Mouse (Mus musculus): ENCODE data around the gene Fam184a.

The Fam184a gene

DNA sequence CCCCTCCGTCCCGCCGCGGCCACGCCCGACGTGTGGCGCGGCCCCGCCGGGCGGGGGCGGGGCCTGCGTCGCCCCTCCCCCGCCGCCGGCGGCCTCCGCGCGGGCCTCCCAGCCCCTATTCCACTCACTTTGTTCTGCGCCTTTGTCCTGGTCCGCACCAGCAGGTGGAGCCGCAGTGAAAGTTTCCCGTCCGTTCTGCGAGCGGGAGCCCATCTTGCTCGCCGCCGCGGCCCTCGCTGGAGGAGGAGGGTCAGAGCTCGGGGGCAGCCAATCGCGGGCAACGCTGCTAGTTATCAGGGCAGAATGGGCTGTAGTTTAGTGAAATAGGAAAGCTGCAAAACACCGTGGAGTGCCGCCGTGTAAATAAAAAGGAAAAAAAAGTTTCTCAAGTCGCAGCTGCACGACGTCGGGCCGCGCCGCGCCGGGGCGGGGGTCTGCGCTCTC lies 154.2 kb downstream of the Fam184a start, which contains the start of gene Asf1a:
TSS of gene Asf1a (plus strand) at position 81 of the 444 bp plus-strand sequence.
- peak; percentile 98 for DNase-seq

- peak; percentile 17 for DNase-seq
These were observed 154.9 kb downstream of the Fam184a start for GRCm38 (mm10) chr10:53595744-53596676.

GRCm38 (mm10) chr10:53585777-53586176 lies 165.1 kb downstream of the Fam184a start:
- DNase-seq: no peak

Measured in kidney, adult 9 months (tissue).